Mouse (Mus musculus) testis, adult 2 months (tissue): ENCODE results near the gene Brd3. TPM values are rescaled to one million over a fixed set of nuclear protein-coding genes. Genes with fewer than 3 reads are reported as not detected.

Experiments
- H3K27ac ChIP-seq: fragments of 200-500 bp; 2 replicates; pipeline ENCODE4 v1.5.1; 2012; ENCODE audit warnings: low read depth, low read length; ENCODE audit not compliant: control insufficient read depth, insufficient read depth
- H3K27me3 ChIP-seq: fragments of 200-500 bp; 2 replicates; pipeline ENCODE4 v1.6.1; 2012; ENCODE audit warnings: mild to moderate bottlenecking, low read length, moderate library complexity; ENCODE audit not compliant: control insufficient read depth, insufficient read depth
- H3K36me3 ChIP-seq: fragments of 200-500 bp; 2 replicates; pipeline ENCODE4 v1.6.1; 2012; ENCODE audit warnings: mild to moderate bottlenecking, low read length; ENCODE audit not compliant: control insufficient read depth, insufficient read depth
- H3K4me1 ChIP-seq: fragments of 200-500 bp; 2 replicates; pipeline ENCODE4 v1.6.1; 2012; ENCODE audit warnings: low read length; ENCODE audit not compliant: control insufficient read depth, insufficient read depth
- H3K4me3 ChIP-seq: fragments of 200-500 bp; 2 replicates; pipeline ENCODE4 v1.5.1; 2012; ENCODE audit warnings: low read depth, mild to moderate bottlenecking, low read length, moderate library complexity, mixed read lengths; ENCODE audit not compliant: control insufficient read depth
- CTCF ChIP-seq: fragments of 200-500 bp; IDR thresholded peaks from 2 replicates; pipeline ENCODE4 v1.5.1; 2012; ENCODE audit warnings: low read depth, mild to moderate bottlenecking, inconsistent platforms, low read length, moderate library complexity; ENCODE audit not compliant: control insufficient read depth, insufficient read depth, insufficient replicate concordance
- POLR2A ChIP-seq: fragments of 200-500 bp; IDR thresholded peaks from 2 replicates; pipeline ENCODE4 v1.6.1; 2012; ENCODE audit warnings: low read depth, mild to moderate bottlenecking, inconsistent platforms, low read length, moderate library complexity; ENCODE audit not compliant: control insufficient read depth
- polyA plus RNA-seq: library from polyadenylated mRNA; depleted of rRNA; stranded (reverse); fragments of >200 nt; gene quantifications from 2 replicates; pipeline ENCODE4 v1.2.3, GENCODE M21; 2012

The Brd3 gene
- polyA plus RNA-seq, 1 experiment, result 109 TPM

DNA sequence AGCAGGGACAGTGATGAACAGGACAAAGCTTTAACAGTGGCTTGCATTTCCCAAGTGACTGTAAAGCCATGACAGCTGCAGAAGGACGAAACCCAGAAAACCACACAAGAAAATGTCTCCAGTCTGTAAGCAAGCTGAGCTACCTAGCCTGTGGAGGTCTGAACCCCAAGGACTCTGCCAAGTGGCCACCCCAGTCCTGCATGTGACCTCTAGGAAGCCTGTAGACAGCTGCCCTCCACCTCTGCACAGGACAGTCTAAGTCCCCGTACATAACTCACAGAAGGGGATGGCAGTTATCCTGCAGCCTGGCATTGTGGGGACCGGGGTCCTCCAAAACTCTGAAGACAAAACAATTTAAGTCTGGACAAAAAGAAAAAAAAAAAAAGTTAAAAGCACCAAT, 61.6 kb downstream of the Brd3 start:
- Histone ChIP-seq H3K4me3 (no peak overlapping the region), H3K27me3 (no peaks in the 10 kb centered on the region), H3K4me1 (peaks cover 15% of the 10 kb centered on the region), H3K36me3 (no peaks in the 10 kb centered on the region; the same call in 1 of the 2 replicates), H3K27ac (no peak overlapping the region)
- TF ChIP-seq POLR2A, result no peak
- no peak for TF ChIP-seq CTCF

DNA sequence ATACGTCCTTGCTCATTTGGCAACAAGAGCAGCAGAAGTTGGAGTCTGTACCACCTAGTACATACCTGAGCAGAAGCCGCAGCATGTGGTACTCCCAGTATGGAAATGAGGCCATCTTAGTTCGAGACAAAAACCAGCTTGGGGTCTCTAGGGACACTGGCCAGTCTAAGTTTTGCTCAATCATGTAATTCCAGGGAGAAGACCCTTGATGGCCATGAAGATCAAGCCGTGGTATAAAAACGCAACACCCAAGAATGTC, 64.1 kb downstream of the Brd3 start:
- H3K4me3 ChIP-seq, result no peak overlapping the region
- no peaks in the 10 kb centered on the region for H3K27me3 ChIP-seq
- TF ChIP-seq CTCF, result no peak
- no peak for TF ChIP-seq POLR2A
- no peak overlapping the region for H3K27ac ChIP-seq
- H3K4me1 ChIP-seq, result peaks cover 19% of the 10 kb centered on the region
- no peaks in the 10 kb centered on the region; the same call in 1 of the 2 replicates for H3K36me3 ChIP-seq

DNA sequence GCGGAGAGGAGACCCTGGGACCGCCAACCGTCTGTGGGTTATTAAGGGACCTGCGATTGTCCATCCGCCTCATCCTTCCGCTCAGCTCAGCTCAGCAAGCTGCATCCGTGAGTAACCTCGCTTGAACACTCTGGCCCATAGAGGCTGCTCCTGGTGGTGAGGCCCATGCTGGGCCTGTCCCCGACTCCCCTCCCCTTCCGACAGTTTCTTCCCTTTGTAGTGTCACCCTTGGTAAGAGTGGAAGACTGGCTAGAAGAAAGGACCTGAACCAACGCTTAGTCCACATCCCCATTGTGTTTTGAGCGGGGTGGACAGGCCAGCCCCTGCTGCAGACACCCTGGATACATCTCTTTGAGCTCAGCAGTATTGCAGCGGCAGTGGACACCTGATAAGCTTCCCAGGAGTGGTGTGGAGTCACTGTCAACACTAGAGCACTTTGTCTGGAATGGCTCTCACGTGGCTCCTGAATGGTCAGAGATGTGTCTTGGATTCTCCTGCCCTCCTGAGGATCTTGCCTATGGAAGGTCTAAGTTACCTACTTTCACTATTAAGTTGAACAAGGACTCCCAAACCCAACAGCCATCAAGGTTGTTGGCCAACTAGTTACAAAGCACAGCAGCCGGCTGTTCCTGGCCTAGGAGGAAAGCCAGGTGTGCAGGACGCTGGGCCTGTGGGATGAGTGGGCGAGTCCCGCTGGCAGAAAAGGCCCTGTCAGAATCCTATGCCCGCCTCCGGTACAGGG, 64.6 kb downstream of the Brd3 start:
- no peaks in the 10 kb centered on the region for H3K27me3 ChIP-seq
- peak overlapping the region; percentile 71 for H3K27ac ChIP-seq

DNA sequence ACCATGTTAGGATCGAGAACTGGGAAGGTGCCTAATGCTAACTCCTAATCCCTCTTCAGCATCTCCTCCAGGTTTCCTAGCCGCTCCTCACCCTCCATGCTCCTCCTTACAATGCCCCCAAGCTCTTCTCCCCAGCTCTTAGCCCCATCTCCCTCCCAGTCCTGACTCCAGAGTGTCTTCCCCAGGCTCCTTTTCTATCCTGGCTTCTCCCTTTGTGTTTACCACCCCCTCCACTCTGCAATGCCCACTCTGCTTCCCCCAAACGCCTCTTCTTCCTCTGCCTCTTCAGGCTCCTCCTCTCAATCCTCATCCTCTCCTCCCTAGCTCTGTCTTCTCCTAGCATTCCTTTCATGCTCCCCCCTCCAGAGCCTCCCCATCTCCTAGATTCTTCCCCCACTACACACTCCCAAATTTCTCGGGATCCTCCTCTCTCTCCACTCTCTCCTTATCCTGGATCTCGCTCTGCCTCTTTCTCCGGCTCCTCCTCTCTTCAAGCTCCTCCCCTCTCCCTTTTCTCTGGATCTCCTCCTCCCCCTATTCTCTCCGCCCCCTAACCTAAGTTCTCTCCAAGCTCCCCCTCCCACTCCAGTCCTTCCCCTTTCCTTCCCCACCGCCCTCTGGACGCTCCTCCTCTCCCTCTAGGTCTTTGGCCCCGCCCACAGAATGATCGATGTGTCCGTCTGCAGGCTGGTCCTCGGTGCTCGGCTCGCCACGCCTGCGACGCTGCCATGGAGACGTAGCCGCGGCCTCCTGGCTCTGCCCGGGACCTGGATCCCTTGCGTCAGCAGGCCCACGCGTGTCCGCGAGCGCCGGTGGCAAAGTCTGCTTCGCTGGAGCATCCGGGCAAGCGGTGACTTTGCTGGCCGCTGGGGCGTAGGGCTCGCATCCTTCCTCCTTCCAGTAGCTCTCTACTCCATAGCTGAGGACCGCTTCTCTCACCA, 65.4 kb downstream of the Brd3 start, which contains the start of gene Brd3os:
TSS of gene Brd3os (plus strand) at position 558 of the 941 bp plus-strand sequence.
- peaks cover 21% of the 10 kb centered on the region for H3K4me1 ChIP-seq
- H3K36me3 ChIP-seq, result no peaks in the 10 kb centered on the region
- peak within 1 kb of the TSS; percentile 71 for H3K27ac ChIP-seq
- H3K4me3 ChIP-seq, result peak within 1 kb of the TSS; percentile 90
- no peaks in the 10 kb centered on the region for H3K27me3 ChIP-seq
- TF ChIP-seq POLR2A, result peak; percentile 58
- TF ChIP-seq CTCF, result no peak

More for the DNA sequence above, 64.6 kb downstream of the Brd3 start:
- peaks cover 21% of the 10 kb centered on the region for H3K4me1 ChIP-seq
- no peaks in the 10 kb centered on the region for H3K36me3 ChIP-seq
- H3K4me3 ChIP-seq, result peak overlapping the region; percentile 90
- TF ChIP-seq CTCF (no peak), POLR2A (no peak)

GRCm38 (mm10) chr2:27438281-27438680, 69.2 kb downstream of the Brd3 start:
- no peaks in the 10 kb centered on the region for H3K27me3 ChIP-seq
- no peak for TF ChIP-seq POLR2A
- no peak for TF ChIP-seq CTCF

DNA sequence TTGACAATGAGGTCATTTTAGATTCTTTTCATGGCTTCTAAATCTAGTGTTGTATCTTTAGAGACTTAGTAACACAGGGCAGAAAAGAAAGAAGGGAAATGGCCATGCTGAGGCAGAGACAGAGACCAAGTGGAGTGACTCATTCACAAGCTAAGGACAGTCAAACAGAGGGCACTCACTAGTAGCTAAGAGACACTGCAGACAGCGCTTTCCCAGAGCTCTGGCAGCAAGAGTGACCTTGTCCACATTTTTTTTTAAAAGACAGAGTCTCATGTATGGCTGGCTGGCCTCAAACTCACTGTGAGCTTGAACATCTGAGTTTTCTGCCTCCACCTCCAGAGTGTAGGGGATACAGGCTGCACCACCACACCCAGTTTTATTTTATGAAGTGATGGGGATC, 69.6 kb downstream of the Brd3 start:
- no peaks in the 10 kb centered on the region for H3K27me3 ChIP-seq
- no peaks in the 10 kb centered on the region for H3K36me3 ChIP-seq
- H3K27ac ChIP-seq, result no peak overlapping the region
- H3K4me1 ChIP-seq, result peaks cover 16% of the 10 kb centered on the region
- TF ChIP-seq POLR2A (no peak), CTCF (no peak)
- H3K4me3 ChIP-seq, result no peak overlapping the region

More at GRCm38 (mm10) chr2:27438281-27438680, 69.2 kb downstream of the Brd3 start:
- Histone ChIP-seq H3K4me1 (peaks cover 20% of the 10 kb centered on the region), H3K4me3 (no peak overlapping the region), H3K36me3 (no peaks in the 10 kb centered on the region), H3K27ac (no peak overlapping the region)

- TF ChIP-seq POLR2A (no peak), CTCF (no peak)
- no peak overlapping the region for H3K4me3 ChIP-seq
- H3K27ac ChIP-seq, result no peak overlapping the region
- H3K27me3 ChIP-seq, result no peaks in the 10 kb centered on the region
- H3K36me3 ChIP-seq, result no peaks in the 10 kb centered on the region
- H3K4me1 ChIP-seq, result peaks cover 3% of the 10 kb centered on the region
Measured at GRCm38 (mm10) chr2:27432599-27432998, 74.9 kb downstream of the Brd3 start.
